Mouse (Mus musculus): ENCODE results near the gene Sf3b3.

The Sf3b3 gene

GRCm38 (mm10) chr8:110775721-110776120 lies 70.9 kb downstream of the Sf3b3 start:
- DNase-seq (ENCODE audit: low spot score in 2 of 2) = no peak

GRCm38 (mm10) chr8:110775316-110775715 lies 71.3 kb downstream of the Sf3b3 start:
- DNase-seq (ENCODE audit: low spot score in 2 of 2) = no peak

- no peak for DNase-seq (ENCODE audit: low spot score in 2 of 2)
Measured at GRCm38 (mm10) chr8:110774725-110775124, 71.9 kb downstream of the Sf3b3 start.

GRCm38 (mm10) chr8:110774047-110774446 lies 72.5 kb downstream of the Sf3b3 start:
- no peak for DNase-seq (ENCODE audit: low spot score in 2 of 2)

DNA sequence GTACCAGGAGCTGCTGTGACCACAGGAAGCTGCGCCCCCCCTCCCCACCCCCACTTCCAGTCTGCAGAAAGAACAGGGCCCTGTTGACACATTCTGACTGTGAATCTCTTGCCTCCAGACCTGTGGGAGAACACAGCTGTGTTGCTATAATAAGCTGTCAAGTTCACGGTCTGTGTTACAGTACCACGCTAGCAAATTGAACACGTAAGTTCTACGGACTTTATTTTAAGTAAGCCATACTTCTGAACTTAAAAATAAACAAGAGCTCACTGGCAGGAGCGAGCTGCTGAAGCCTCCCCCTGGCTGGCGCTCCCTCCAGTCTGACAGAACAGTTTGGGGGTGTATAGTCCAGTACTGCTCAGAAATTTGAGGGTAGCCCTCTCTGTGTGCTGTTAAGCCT lies 74.1 kb downstream of the Sf3b3 start:
- peak; percentile 47 to 56 for DNase-seq (ENCODE audit: low spot score in 2 of 2)

GRCm38 (mm10) chr8:110767261-110767660 lies 79.3 kb downstream of the Sf3b3 start:
- no peak for DNase-seq (ENCODE audit: low spot score in 2 of 2)

DNA sequence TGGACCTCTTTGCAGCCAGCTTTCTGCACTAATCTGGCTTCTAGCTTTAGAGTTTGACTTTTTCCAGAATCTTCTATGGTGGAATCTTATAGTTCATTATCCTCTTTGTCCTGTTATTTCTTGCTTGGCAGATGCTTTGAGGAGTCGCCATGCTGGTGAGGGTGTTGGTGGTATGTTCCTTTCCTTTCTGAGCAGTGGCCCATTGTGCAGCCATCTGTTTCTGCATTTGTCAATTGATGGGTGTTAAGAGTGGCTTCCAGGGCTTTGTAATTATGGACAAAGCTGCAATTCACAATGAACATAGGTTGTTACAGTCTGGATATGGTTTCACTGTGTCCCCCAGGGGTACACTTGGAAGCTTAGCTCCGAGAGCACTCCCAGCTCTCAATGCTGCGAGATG lies 81.9 kb downstream of the Sf3b3 start:
- no peak for DNase-seq (ENCODE audit: low spot score in 2 of 2)

DNA sequence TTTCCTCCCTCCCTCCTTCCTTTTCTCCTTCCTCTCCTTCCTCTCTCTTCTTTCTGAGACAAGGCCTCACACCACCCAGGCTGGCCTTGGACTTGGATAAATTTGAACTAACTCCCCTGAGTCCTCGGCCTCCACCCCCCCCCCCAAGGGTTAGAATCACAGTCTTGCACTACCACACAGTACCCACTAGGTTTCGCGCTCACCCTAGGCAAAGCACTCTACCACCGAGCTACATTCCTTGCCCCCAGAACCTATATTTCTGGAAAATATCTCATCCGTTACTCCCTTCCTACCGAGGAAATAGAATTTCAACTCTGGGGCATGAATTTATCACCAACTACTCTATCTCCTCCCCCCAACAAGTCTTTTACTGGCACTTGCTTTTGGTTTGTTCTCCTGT lies 84.6 kb downstream of the Sf3b3 start:
- no peak for DNase-seq (ENCODE audit: low spot score in 2 of 2)

- DNase-seq (ENCODE audit: low spot score in 2 of 2) = no peak
Measured at GRCm38 (mm10) chr8:110761185-110761584, 85.4 kb downstream of the Sf3b3 start.

DNA sequence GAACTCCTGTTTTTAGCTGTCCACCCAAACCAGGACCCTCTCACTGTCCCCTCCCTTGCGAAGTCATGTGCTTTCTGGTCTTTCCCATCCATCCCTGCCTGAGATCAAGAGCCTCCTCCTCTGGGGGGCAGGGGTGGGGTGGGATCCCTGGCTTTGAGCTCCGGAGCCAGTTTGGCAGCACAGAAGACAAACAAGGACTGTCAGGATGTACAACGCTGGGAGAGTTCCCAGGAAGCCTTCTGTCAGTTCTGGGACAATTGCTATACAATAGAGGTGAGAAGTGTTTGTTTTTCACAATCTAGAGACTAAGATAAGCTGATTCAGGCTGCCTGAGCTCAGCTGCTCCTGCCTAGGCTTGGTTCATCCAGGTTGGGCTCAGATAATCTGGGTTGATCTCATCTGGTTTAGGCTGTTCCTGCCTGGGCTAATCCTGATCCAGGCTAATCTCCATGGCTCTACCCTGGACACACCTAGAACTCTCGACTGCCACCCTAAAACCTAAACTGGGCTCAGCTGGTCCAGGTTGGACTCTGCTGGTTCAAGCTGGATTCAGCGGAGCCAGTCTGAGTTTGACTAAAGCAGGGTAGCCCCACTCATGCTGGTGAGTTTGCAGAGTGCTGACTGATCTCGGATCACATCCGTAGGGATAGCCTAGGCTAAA lies 86.2 kb downstream of the Sf3b3 start:
- no peak for DNase-seq (ENCODE audit: low spot score in 2 of 2)
